Mouse (Mus musculus): Measurements from ENCODE around the gene Kctd2. TPM values are rescaled to one million over a fixed set of nuclear protein-coding genes. Genes with fewer than 3 reads are reported as not detected.

Kctd2 gene
- polyA plus RNA-seq, 1 experiment from 2014 or later: 46.0 TPM

DNA sequence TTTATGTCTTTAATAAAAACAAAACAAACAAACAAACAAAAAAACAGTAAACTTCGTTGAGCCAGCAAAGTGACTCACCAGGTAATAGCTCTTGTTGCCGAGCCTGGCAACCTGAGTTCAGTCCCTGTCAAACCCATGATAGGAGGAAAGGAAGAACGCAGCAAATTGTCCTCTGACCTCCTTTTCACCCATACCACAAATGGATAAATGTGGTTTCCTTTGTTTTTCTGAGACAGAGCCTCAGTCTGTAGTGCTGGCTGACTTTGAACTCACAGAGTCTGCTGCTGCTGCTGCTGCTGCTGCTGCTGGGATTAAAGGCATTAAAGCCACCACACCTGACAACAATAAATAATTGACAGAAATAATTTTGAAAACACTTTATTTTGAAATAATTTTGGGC lies 3.2 kb downstream of the Kctd2 start:
- TF ChIP-seq CTCF (IDR thresholded peaks at IDR 0.05): no peak
- no peaks in the 10 kb centered on the region for H3K27me3 ChIP-seq
- DNase-seq (ENCODE audit: low read depth, low spot score) (no peak), ATAC-seq (no peak)
- in situ Hi-C loops (cut with MboI; ENCODE audit: low pct_unique_long_range_greater_than_20kb): no loop called here
- ChIA-PET POLR2A (interaction anchor here (0.6 kb wide), 1 partner anchor 65 kb away, joined by 3 read pairs; no protein-coding TSS in a partner anchor), CTCF (no interaction called here)

DNA sequence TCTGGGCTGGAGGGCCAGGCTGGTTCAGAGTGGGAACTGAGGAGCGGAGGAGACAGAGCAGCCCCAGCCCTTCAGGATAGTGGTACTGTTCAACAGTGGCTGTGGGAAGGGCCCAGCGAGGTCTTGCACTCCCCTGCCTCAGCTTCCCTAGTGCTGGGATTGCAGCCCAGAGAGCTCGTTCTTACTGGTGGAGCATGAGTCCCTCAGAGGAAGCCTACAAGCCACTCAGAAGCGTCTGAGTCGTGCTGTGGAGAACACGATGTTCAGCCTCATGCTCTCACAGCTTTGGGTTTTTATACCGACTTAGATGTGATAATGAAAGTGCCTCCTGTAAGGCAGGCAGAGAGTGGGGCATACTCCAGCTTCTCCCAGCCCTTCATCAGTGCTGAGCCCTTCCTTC lies 4.7 kb downstream of the Kctd2 start:
- H3K27me3 ChIP-seq: no peaks in the 10 kb centered on the region
- CTCF ChIA-PET: no interaction called here
- ATAC-seq (no peak), DNase-seq (ENCODE audit: low read depth, low spot score) (no peak)
- no peak for TF ChIP-seq CTCF (IDR thresholded peaks at IDR 0.05)
- in situ Hi-C loops (cut with MboI; ENCODE audit: low pct_unique_long_range_greater_than_20kb): no loop called here
- POLR2A ChIA-PET: interaction anchor here (1.1 kb wide), 1 partner anchor 11 kb away, joined by 4 read pairs; no protein-coding TSS in a partner anchor

GRCm38 (mm10) chr11:115425671-115426070 lies 5.7 kb downstream of the Kctd2 start:
- H3K27me3 ChIP-seq: no peaks in the 10 kb centered on the region
- ChIA-PET POLR2A (interaction anchor here (0.7 kb wide), 1 partner anchor 27 kb away, joined by 5 read pairs; no protein-coding TSS in a partner anchor), CTCF (interaction anchor here (1.6 to 3.6 kb wide), 5 partner anchors 35 to 49 kb away, joined by 3 to 14 read pairs (median 5); partner anchors contain the start of genes Armc7 and Slc16a5)
- DNase-seq (ENCODE audit: low read depth, low spot score): no peak
- in situ Hi-C loops (cut with MboI; ENCODE audit: low pct_unique_long_range_greater_than_20kb): no loop called here
- ATAC-seq: no peak
- no peak for TF ChIP-seq CTCF (IDR thresholded peaks at IDR 0.05)

- no peak for TF ChIP-seq CTCF (IDR thresholded peaks at IDR 0.05)
- in situ Hi-C loops (cut with MboI; ENCODE audit: low pct_unique_long_range_greater_than_20kb): no loop called here
- no peak for ATAC-seq
- POLR2A ChIA-PET: interaction anchor here (1.2 kb wide), 1 partner anchor 9 kb away, joined by 3 read pairs; no protein-coding TSS in a partner anchor
- H3K27me3 ChIP-seq: no peaks in the 10 kb centered on the region
- no peak for DNase-seq (ENCODE audit: low read depth, low spot score)
- CTCF ChIA-PET: interaction anchor here (0.6 to 3.6 kb wide), 18 partner anchors 12 to 131 kb away, joined by 3 to 18 read pairs (median 4); partner anchors contain the start of gene Armc7
Measured at GRCm38 (mm10) chr11:115427482-115428331, 7.8 kb downstream of the Kctd2 start.

GRCm38 (mm10) chr11:115429307-115429706 lies 9.4 kb downstream of the Kctd2 start:
- H3K27me3 ChIP-seq: no peaks in the 10 kb centered on the region
- in situ Hi-C loops (cut with MboI; ENCODE audit: low pct_unique_long_range_greater_than_20kb): no loop called here
- ATAC-seq: no peak
- no peak for TF ChIP-seq CTCF (IDR thresholded peaks at IDR 0.05)
- no peak for DNase-seq (ENCODE audit: low read depth, low spot score)
- ChIA-PET CTCF (interaction anchor here (1.5 kb wide), 1 partner anchor 42 kb away, joined by 5 read pairs; no protein-coding TSS in a partner anchor), POLR2A (no interaction called here)

GRCm38 (mm10) chr11:115430561-115430960 lies 10.6 kb downstream of the Kctd2 start:
- no peaks in the 10 kb centered on the region for H3K27me3 ChIP-seq
- in situ Hi-C loops (cut with MboI; ENCODE audit: low pct_unique_long_range_greater_than_20kb): loop anchor here (5.0 kb wide), 1 partner anchor 42 kb away; no protein-coding TSS in a partner anchor
- ATAC-seq (no peak), DNase-seq (ENCODE audit: low read depth, low spot score) (no peak)
- TF ChIP-seq CTCF (IDR thresholded peaks at IDR 0.05): no peak
- CTCF ChIA-PET: no interaction called here
- POLR2A ChIA-PET: no interaction called here

GRCm38 (mm10) chr11:115432814-115433213 lies 12.9 kb downstream of the Kctd2 start:
- TF ChIP-seq CTCF (IDR thresholded peaks at IDR 0.05): no peak
- in situ Hi-C loops (cut with MboI; ENCODE audit: low pct_unique_long_range_greater_than_20kb): loop anchor here (5.0 kb wide), 1 partner anchor 39 kb away; no protein-coding TSS in a partner anchor

GRCm38 (mm10) chr11:115433342-115433741 lies 13.4 kb downstream of the Kctd2 start:
- in situ Hi-C loops (cut with MboI; ENCODE audit: low pct_unique_long_range_greater_than_20kb): loop anchor here (5.0 kb wide), 1 partner anchor 39 kb away; no protein-coding TSS in a partner anchor
- POLR2A ChIA-PET: no interaction called here
- CTCF ChIA-PET: no interaction called here

More at GRCm38 (mm10) chr11:115432814-115433213, 12.9 kb downstream of the Kctd2 start:
- H3K27me3 ChIP-seq: no peaks in the 10 kb centered on the region
- ChIA-PET CTCF (no interaction called here), POLR2A (no interaction called here)
- DNase-seq (ENCODE audit: low read depth, low spot score) (no peak), ATAC-seq (no peak)

GRCm38 (mm10) chr11:115435596-115436337 lies 15.8 kb downstream of the Kctd2 start:
- no peak for TF ChIP-seq CTCF (IDR thresholded peaks at IDR 0.05)
- no peaks in the 10 kb centered on the region for H3K27me3 ChIP-seq
- in situ Hi-C loops (cut with MboI; ENCODE audit: low pct_unique_long_range_greater_than_20kb): no loop called here
- CTCF ChIA-PET: interaction anchor here (0.8 kb wide), 1 partner anchor 8 kb away, joined by 3 read pairs; no protein-coding TSS in a partner anchor
- DNase-seq (ENCODE audit: low read depth, low spot score) (no peak), ATAC-seq (no peak)
- POLR2A ChIA-PET: no interaction called here

More at GRCm38 (mm10) chr11:115433342-115433741, 13.4 kb downstream of the Kctd2 start:
- no peak for TF ChIP-seq CTCF (IDR thresholded peaks at IDR 0.05)
- ATAC-seq (no peak), DNase-seq (ENCODE audit: low read depth, low spot score) (no peak)
- H3K27me3 ChIP-seq: no peaks in the 10 kb centered on the region

- TF ChIP-seq CTCF (IDR thresholded peaks at IDR 0.05): no peak
- DNase-seq (ENCODE audit: low read depth, low spot score): no peak
- POLR2A ChIA-PET: interaction anchor here (0.6 kb wide), 1 partner anchor 19 kb away, joined by 3 read pairs; no protein-coding TSS in a partner anchor
- CTCF ChIA-PET: no interaction called here
- no peaks in the 10 kb centered on the region for H3K27me3 ChIP-seq
- no peak for ATAC-seq
- in situ Hi-C loops (cut with MboI; ENCODE audit: low pct_unique_long_range_greater_than_20kb): no loop called here
Measured at GRCm38 (mm10) chr11:115437571-115438122, 17.7 kb downstream of the Kctd2 start.
